Mouse (Mus musculus): Measurements from ENCODE around the gene Gm9887.
"Not testable (repeated sequence)": the region's sequence is repeated elsewhere in the genome, so short reads cannot be mapped to it uniquely, and the experiment has no call there.

Gene Gm9887

DNA sequence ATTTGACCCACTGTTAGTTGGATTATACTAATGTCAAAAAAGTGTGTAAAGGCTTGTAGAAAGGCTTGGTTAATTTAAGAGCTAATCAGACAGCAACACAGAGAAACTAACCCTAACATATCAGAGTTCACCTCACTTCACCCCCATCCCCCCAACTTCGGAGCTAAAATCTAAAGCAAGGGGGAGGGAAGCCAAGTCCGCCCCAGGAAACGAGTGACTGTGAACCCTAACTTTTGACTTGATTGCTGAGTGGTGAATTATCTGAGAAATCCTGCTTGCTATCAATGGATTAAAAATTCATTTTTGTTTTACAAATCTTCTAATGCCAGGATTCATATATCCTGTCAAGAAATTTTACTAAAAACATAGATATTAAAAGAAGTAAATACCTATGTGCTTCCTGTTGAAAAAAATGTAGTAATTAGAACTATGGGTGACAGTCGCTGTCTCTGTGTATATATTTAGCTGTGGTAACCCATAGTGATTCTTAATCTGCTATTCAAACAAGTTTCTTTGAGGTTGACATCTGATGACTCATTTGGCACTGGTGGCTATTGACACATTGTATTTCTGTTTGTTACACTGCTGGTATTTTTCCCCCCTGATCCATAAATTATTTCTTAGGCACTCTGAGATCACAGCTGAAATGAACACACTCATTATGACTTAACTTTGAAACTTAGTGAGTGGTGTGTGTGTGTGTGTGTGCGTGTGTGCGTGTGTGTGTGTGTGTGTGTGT lies 13.5 kb upstream of the Gm9887 start:
- no peak for DNase-seq

DNA sequence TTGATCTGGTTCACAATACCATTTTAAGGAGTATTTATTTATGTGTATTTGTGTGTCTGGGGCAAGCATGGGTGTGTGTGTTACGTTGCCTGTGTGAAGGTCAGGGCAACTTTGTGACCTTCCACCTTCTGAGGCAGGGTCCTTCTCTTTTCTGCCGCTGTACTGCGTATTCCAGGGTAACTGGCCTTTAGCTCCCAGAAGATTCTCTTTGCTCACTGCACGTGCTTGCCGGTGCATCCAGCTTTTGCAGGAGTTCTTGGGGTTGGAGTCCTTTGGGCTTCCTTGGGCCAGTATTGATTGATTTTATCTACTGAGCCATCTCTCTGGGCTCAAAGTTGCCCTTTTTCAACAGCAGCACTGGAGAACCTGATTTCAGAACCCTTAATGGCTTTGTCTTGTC lies 12.3 kb upstream of the Gm9887 start:
- no peak for DNase-seq

DNA sequence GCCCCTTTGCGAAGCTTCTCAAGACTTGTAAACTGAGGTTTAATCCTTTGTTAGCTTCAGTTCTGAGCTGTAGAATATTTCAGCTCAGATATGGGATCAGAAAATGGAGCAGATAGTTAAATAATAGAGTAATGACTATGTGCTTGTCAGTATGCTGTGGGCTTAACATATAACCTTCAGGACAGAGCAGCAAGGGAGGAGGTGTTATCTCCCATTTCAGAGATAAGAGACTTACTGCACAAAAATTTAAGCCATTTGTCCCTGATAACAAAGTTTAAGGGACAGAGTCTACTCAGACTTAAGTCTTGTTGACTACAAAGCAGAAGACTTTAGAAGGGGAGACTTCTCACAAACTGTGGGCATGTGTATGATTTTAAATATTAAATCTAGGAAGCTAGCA lies 10.6 kb upstream of the Gm9887 start:
- DNase-seq = no peak

DNA sequence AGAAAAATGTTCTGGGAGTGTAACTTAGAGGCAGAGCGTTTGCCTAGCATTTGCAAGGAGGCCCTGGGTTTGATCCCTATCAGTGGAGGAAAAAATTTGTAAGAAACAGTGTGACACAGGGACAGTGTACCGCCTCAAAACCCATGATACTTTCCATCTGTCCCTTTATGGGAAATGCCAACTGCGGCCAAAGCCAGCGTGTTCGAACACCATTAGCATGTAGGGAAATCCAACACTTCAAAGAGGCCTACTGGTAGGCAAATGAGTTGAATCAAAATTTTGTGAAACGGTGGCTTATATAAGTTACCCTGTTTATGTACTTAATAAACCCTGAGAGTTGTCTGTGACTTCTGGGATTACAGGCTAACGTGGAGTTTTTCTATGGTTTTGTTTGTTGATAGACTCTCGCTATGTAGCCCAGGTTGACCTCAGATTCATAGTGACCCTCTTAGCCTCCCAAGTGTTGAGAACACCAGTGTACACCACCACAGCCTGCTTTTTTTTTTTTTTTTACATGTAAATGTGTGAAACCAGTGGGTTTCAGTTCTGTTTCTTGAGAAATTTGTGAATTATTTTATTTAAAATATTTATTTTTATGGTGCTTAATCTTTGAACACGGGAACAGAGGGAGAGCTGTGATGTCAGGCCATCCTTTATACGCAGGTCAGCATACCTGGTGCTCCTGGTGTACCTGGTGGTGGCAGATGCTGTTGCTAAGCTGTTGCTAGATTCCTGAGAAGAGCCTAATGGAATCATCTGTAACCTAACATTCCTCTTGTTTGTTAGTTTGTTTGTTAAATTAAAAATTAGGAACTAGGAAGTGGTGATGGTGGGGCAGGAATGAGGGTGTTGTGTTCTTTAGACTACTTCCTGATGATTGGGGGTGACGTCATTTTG lies 6.5 kb upstream of the Gm9887 start:
- no peak for DNase-seq

DNA sequence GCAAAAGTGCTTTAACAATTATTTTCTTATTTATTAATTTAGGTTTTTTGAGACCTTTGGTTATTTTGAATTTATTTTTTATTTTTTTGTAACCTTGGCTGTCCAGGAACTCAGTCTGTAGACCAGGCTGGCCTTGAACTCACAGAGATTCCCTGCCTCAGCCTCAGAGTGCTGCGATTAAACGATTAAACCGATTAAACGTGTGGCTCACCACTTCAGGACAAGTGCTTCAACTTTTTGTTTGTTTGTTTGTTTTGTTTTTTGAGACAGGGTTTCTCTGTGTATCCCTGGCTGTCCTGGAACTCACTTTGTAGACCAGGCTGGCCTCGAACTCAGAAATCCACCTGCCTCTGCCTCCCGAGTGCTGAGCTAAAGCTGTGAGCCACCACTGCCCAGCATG lies 5.4 kb upstream of the Gm9887 start:
- DNase-seq = not testable (repeated sequence)

DNA sequence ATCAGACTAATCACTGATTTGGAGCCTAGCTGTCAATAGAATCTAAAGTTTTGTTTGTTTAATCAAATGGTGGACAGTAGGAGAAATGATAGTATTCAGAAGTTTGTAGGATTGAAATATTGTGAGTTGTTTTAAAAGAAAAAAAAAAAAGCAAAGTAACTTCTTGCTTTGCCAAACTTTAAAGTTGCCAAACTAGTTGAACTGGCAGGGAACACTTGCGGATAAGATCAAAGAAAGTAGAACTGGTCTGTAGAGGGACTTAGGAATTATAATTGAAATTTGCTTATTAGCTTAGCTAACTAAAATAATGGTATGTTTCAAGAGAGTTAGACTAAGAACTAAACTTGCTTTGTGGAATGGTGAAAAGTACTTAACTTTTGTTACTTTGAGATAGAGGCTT lies 4.9 kb upstream of the Gm9887 start:
- no peak for DNase-seq

DNA sequence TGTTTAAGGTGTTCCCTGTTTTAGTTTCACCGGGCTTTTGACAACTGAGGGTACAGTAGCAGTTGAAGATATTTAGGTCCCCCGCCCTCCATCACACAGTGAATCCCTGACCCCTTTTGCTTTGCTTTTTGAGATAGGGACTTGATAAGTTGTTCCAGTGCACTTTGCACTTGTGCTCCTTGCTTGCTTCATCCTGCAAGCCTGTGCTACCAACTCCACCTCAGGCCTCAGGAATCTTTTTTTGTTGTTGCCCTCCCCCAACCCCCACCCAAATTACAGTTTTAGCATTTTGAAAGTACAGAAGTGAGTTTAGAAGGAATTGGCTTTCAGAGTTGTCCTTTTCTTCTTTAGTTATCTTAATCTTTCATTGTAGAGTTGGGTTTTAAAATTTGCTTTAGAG lies 3.9 kb upstream of the Gm9887 start:
- no peak for DNase-seq

DNA sequence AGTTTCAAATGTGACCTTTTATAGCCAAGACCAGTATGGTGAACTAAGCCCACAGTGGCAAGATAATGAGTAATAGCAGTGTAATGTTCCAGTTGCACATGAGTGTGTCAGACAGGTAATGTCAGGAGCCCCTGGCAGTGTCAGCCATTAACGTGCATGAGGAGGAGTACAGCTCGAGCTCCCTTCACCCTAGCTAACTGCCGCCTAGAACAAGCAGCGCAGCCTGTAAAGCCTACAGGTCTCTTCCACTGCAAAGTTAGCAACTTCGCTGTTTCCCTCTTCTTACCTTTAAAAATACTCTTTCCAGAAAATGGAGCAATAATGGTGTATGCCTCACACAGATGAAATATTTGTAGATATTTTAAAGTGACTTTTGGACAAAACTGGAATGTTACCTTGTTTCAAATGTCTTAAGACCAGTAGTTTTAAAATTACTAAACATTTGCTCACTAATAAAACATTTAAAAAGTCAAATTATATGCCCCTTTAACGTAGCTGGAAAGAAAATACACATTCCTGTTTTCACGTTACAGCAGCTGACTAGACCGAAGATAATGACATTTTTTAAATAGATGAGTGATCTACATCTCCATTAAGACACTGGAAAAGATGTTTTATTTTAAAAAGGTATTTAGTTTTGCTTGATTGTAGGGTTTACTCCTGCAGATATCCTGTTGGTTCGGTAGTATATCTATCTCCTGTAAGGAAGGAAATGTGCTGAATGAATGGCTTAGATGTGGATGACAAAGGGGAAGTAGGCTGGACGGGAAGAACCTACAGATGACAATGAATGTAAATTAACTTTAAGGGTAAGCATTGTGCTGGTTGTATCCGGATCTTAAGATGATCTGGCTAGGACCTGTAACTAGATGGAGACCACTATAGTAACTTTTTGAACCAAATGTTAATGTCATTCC lies 1.9 kb upstream of the Gm9887 start:
- DNase-seq = no peak

DNA sequence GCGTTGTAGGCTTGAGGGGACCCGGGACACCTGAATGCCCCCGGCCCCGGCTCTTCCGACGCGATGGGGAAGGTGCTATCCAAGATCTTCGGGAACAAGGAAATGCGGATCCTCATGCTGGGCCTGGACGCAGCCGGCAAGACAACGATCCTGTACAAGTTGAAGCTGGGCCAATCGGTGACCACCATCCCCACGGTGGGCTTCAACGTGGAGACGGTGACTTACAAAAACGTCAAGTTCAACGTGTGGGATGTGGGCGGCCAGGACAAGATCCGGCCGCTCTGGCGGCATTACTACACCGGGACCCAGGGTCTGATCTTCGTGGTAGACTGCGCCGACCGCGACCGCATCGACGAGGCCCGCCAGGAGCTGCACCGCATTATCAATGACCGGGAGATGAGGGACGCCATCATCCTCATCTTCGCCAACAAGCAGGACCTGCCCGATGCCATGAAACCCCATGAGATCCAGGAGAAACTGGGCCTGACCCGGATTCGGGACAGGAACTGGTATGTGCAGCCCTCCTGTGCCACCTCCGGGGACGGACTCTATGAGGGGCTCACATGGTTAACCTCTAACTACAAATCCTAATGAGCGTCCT lies 573 bp upstream of the Gm9887 start:
- DNase-seq = no peak

DNA sequence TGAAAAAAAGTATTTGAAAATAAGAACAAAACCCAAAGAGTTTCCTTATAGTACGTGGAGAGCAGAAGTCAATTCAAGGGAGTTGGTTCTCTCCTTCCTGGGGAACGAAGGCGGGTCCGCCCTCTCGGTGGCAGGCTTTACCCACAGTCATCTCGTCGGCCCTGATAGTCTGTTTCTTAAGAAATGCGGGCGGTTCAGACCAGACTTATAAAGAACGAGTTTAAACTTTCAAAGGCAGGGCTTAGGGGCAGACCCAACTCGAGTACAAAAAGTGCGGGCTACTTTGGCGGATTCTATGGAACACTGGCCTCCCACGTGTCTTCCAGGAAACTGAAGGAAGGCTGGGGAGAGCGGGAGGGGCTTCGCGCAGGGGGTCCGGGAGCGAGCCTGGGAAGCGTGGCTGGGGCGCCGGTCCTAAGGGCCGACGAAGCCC lies 821 bp downstream of the Gm9887 start:
- no peak for DNase-seq

DNA sequence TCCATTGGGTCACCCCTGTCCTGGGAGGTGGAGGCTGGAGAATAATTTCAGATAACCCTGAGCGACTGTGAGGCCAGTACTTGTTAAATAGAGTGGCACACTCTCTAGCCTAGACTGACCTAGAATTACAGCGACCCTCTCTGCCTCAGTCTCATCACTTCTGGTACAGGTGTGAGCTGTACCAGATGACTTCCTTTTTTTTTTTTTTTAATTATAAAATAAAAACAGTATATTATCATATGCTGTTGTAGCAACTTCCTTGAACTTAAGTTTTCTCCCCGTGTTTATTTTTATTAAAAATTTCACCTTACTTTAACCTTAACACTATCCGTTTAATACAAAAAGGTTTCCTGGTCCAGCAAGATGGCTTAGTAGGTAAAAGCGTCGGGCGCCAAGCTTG lies 1.3 kb downstream of the Gm9887 start:
- no peak for DNase-seq

DNA sequence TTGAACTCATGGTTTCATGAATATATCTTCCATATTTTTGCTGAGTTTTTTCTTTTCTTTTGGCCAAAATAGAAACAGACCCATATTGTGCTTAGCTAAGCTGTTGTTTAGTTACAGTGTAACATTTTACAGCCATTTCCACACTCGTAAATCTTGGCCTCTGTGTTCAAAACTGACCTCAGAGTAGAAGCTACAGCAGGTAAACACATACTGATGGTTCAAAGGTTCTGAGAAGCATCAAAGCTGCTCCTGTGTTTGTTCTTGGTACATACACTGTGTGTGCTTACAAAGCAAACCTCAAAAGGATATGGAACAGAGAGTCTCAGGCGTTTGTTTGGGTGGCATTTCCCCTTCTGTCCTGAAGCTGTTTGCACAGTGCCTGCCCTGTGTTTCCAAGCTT lies 4.7 kb downstream of the Gm9887 start:
- no peak for DNase-seq

DNA sequence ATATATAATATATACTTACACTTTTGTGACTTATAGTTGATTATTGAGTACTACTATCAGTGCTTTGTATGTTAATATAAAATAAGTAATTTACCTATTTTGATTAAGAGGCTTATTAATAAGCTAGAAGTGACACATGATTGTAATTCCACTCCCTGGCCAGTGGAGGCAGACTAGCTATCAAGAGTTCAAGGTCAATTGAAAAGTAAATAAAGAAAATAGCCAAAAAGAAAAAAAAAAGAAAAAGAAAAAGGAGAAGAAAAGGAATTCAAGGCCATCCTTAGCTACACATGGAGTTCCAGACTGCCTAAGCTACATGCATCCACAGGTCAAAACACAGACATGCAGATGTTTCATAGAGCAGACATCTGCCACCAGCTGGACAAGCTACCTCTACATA lies 5.8 kb downstream of the Gm9887 start:
- peak; percentile 16 to 25 for DNase-seq

DNA sequence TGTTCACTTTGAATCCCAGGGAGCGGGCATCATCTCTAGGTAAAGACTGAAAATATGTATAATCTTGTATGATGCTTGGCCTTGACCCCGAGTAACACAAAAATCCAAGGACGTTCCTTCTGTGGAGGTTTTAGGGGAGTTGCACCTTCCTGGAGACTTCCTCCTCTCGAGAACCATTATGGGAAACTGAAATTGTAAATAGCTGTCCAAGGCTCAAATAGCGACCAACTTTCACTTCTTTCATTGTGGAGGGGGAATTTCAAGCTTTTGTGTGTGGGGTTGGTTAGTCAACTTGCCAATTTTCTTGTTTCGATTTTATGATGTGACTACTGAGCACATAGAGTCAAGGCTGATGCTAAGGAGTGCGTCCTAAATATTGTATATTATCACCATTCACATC lies 6.5 kb downstream of the Gm9887 start:
- DNase-seq = no peak

DNA sequence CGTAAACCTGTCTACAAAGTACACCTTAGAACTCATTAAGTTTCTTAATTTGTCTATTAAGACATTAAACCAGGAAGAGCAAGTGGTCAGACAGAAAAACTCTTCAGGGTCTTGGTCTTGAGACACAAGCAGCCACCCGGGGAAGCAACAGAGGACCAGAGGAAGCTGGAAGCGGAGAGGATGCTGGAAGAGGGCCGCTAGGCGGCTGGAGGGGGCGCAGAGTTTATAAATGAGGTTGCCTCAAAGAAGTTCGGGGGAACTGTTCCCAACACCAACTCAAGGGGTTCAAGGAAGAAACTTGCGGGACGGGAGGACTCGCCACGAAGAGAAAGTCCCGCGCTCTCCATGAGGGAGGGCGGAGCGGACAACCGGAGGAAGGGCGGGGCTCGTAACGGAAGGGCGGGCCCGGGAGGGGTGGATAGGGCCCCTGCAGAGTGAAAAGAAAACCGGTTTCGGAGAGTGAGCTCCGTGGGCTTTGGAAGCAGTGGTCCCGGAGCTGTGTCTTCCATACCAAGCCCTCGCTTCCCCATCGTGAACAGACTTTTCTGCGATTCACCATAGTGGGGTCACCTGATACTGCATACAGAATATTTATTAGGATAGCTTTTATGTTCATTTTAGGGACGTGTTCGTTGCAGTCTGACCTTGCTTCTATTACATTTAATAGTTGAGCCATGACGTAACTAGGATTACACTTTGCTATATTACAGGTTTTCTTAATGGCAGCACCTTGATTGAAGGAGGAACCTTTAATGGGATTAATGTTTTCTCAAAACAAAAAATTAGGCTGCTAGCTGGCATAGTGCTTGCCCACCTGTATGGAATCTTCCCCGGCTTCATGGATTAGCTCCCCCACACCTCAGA lies 8.1 kb downstream of the Gm9887 start:
- DNase-seq = peak; percentile 81 to 83

DNA sequence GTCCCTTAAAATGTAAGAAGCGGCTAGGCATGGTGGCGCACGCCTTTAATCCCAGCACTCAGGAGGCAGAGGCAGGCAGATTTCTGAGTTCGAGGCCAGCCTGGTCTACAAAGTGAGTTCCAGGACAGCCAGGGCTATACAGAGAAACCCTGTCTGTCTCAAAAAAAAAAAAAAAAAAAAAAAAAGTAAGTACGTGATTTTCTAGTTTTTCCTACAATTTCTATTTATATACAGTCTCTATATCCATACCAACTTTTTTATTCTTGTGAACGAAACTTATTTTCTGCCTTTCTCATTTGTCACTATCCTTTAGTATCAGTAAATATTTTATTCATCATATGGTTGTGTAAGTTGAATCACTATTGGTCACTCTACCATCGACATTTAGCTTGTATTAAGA lies 9.1 kb downstream of the Gm9887 start:
- not testable (repeated sequence) for DNase-seq

DNA sequence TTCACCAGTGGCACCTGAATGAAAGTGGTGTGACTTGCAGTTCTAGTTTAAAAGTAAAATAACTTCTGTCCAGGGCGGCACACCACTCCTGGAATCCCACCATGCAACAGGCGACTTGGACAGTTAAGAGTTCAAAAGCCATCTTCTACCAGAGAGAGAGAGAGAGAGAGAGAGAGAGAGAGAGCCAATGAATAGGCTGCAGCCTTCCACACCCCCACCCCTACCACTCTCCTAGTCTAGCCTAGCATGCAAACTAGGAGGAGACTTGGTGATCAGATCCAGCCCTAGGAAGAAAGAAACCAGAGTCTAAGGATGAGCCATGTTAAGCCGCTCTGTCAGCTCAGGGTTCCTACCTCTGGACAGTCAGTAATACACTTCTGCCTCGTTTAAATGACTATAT lies 9.9 kb downstream of the Gm9887 start:
- peak in 1 of 2 experiments; percentile 13 for DNase-seq

DNA sequence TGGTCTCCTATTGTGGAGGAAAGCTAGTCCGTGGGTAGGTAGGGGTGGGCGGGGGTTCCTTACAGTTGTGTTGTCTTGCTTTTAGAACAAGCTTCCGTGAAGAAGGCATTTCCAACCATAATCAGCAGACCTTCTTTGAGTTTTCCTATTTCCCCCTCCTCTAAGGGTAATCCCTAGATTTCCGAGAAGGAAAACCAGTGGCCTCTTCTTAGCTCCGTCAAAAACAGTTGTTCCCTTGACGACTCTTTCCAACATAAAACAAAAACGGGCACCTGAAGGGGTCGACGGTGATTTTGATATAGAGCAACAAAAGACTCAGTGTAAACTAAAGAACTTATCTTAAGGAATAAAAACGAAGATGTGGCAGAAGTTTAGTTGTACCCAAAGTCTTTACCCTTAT lies 10.3 kb downstream of the Gm9887 start:
- no peak for DNase-seq

DNA sequence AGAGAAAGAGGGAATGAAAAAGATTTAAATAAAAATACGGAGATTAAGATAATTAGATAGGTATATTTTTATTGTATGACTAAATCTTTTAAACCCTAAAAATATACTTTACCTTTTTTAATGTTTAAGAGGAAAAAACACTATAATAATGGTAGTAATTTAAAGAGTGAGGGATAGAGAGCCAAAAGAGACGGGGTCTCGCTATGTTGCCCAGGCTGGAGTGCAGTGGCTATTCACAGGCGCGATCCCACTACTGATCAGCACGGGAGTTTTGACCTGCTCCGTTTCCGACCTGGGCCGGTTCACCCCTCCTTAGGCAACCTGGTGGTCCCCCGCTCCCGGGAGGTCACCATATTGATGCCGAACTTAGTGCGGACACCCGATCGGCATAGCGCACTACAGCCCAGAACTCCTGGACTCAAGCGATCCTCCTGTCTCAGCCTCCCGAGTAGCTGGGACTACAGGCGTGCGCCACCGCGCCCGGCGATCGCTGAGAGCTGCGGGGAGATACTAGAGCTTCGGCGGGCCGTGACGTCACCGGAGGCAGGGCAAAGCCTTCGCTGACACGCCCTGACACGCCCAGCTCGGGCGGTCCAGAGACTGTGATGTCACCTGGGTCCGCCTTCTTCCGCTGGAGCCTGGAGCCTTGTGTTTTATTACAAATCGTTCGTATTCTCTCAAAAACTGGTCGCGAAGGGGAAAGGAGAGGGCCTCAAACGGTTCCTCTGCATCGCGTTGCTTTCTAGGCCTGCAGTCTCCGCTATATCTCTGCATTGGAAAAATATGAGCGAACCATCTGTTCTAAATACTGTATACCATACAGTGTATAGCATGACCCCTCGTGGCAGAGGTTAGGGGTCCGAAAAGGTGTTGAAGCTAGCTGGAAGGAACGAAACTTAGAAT lies 11.0 kb downstream of the Gm9887 start:
- DNase-seq = peak; percentile 99 to 100

DNA sequence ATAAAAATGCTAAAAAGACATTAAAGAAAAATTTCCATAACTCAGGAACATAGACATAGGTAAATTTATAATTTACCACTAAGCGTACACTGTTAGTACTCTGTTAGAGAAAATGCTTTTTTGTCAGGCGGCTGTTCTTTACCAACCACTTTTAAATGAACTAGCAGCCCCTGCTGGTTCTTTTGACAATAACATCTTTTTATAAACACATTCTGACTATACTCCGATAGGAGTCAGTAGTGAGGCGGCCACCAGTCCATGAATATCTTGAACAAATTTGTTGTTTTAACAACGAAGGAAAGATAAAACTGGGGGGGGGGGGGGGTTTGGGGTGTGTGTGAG lies 11.6 kb downstream of the Gm9887 start:
- peak; percentile 24 to 66 for DNase-seq

DNA sequence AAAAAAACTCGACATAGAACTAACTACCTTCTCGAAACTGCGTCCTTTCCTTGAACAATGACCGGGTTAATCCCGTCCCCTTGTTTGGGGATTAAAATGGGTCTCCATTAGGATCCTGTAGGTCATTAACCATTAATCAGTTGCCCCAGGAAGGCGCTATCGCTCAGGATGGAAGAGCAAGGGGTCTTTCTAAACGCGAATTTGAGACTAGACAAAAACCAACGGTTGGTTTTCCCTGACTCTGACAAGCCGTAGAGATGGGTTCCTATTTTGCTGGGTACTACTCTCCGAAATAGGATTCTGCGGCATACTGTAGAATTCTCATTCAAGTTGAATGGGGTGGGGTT lies 15.0 kb downstream of the Gm9887 start:
- no peak for DNase-seq

Data from cerebellum, adult 18-20 months (tissue).